Mouse (Mus musculus) c-Kit-positive CD71-positive TER-119-negative erythroid progenitor cells, embryonic 14.5 days (primary cell): Measurements from ENCODE around the gene Eya2.

Experiments used
- DNase-seq: peaks from one replicate; pipeline ENCODE4 v3.0.0-alpha.2; 2013; ENCODE audit warnings: low read depth

Eya2 gene

GRCm38 (mm10) chr2:165716688-165717087 lies 121.9 kb downstream of the Eya2 start:
- DNase-seq = no peak

GRCm38 (mm10) chr2:165717182-165718176 lies 122.6 kb downstream of the Eya2 start:
- no peak for DNase-seq

GRCm38 (mm10) chr2:165719382-165719781 lies 124.5 kb downstream of the Eya2 start:
- DNase-seq = no peak

GRCm38 (mm10) chr2:165721941-165722340 lies 127.1 kb downstream of the Eya2 start:
- peak; percentile 5 for DNase-seq

GRCm38 (mm10) chr2:165732552-165733238 lies 137.9 kb downstream of the Eya2 start:
- no peak for DNase-seq

GRCm38 (mm10) chr2:165733701-165734100 lies 138.9 kb downstream of the Eya2 start:
- no peak for DNase-seq

GRCm38 (mm10) chr2:165736297-165736696 lies 141.5 kb downstream of the Eya2 start:
- DNase-seq = no peak

- DNase-seq = no peak
These were observed 145.5 kb downstream of the Eya2 start for GRCm38 (mm10) chr2:165740381-165740780.

GRCm38 (mm10) chr2:165740982-165741381 lies 146.2 kb downstream of the Eya2 start:
- no peak for DNase-seq

GRCm38 (mm10) chr2:165741526-165742050 lies 146.8 kb downstream of the Eya2 start:
- no peak for DNase-seq

GRCm38 (mm10) chr2:165742210-165742786 lies 147.5 kb downstream of the Eya2 start:
- no peak for DNase-seq

- no peak for DNase-seq
These were observed 150.7 kb downstream of the Eya2 start for GRCm38 (mm10) chr2:165745306-165746098.

- no peak for DNase-seq
These were observed 153.1 kb downstream of the Eya2 start for GRCm38 (mm10) chr2:165747975-165748374.

- DNase-seq = no peak
These were observed 153.6 kb downstream of the Eya2 start for GRCm38 (mm10) chr2:165748426-165748825.

- no peak for DNase-seq
These were observed 156.2 kb downstream of the Eya2 start for GRCm38 (mm10) chr2:165751068-165751467.

GRCm38 (mm10) chr2:165752704-165753103 lies 157.9 kb downstream of the Eya2 start:
- no peak for DNase-seq

GRCm38 (mm10) chr2:165757799-165758198 lies 163.0 kb downstream of the Eya2 start:
- DNase-seq = no peak

GRCm38 (mm10) chr2:165758534-165758933 lies 163.7 kb downstream of the Eya2 start:
- DNase-seq = no peak

GRCm38 (mm10) chr2:165759421-165759985 lies 164.7 kb downstream of the Eya2 start:
- no peak for DNase-seq

- no peak for DNase-seq
These were observed 174.1 kb downstream of the Eya2 start for GRCm38 (mm10) chr2:165768805-165769358.
